Mouse (Mus musculus) forebrain, embryonic 14.5 days (tissue): ENCODE measurements around the gene Tmem106c. TPM values are rescaled to one million over a fixed set of nuclear protein-coding genes. Genes with fewer than 3 reads are reported as not detected.
A peak's percentile ranks its signal among the peaks of the same experiment; 100 is the strongest.

Source experiments
- ATAC-seq: fragments of 200-750 bp; cut with Nextera tagmentation; 2 replicates; pipeline ENCODE4 v1.8.0; 2017; ENCODE audit warnings: mild to moderate bottlenecking, moderate library complexity
- DNase-seq: peaks from one replicate; pipeline ENCODE4 v3.0.0-alpha.2; 2015; ENCODE audit warnings: low spot score
- H3K27ac ChIP-seq: fragments of 300-500 bp; sonication (generic); 2 replicates; pipeline ENCODE4 v1.5.1; 2014; ENCODE audit warnings: low read depth, mild to moderate bottlenecking, control low read depth, low read length, moderate library complexity
- H3K27me3 ChIP-seq: fragments of 300-500 bp; sonication (generic); replicated peaks from 2 replicates; pipeline ENCODE4 v1.6.1; 2014; ENCODE audit warnings: low read length, control low read depth, mixed read lengths; ENCODE audit not compliant: control insufficient read depth, insufficient read depth
- H3K36me3 ChIP-seq: fragments of 300-500 bp; sonication (generic); 2 replicates; pipeline ENCODE4 v1.6.1; 2014; ENCODE audit warnings: low read length, control low read depth; ENCODE audit not compliant: control insufficient read depth, insufficient read depth
- H3K4me1 ChIP-seq: fragments of 300-500 bp; sonication (generic); 2 replicates; pipeline ENCODE4 v1.6.1; 2014; ENCODE audit warnings: antibody characterized with exemption, low read length, control low read depth; ENCODE audit not compliant: control insufficient read depth, insufficient read depth
- H3K4me2 ChIP-seq: fragments of 300-500 bp; sonication (generic); 2 replicates; pipeline ENCODE4 v1.6.1; 2014; ENCODE audit warnings: mild to moderate bottlenecking, control low read depth, low read length
- H3K4me3 ChIP-seq: fragments of 300-500 bp; sonication (generic); 2 replicates; pipeline ENCODE4 v1.5.1; 2014; ENCODE audit warnings: low read depth, low read length, control low read depth
- H3K9ac ChIP-seq: fragments of 300-500 bp; sonication (generic); 2 replicates; pipeline ENCODE4 v1.6.1; 2014; ENCODE audit warnings: mild to moderate bottlenecking, low read length, control low read depth, moderate library complexity
- H3K9me3 ChIP-seq: fragments of 300-500 bp; sonication (generic); replicated peaks from 2 replicates; pipeline ENCODE4 v1.6.1; 2016; ENCODE audit warnings: low read length, control low read depth, mixed read lengths; ENCODE audit not compliant: control insufficient read depth
- WGBS: fragments of 180-500 bp; shearing (Covaris S2); extraction: QIAGEN DNeasy Blood & Tissue Kit; methylation state at CpG from one replicate; pipeline ENCODE4 v1.1.7; 2014; 5-methylcytosine and 5-hydroxymethylcytosine counted together
- polyA plus RNA-seq: library from polyadenylated mRNA; unstranded; fragments of >200 nt; fragmentation: Nextera tagmentation; extraction: Ambion mirVana; gene quantifications from 2 replicates; pipeline ENCODE4 v1.2.1, GENCODE M21; 2014

Tmem106c gene
- polyA plus RNA-seq, 1 experiment from 2014 or later: 71.7 TPM

DNA sequence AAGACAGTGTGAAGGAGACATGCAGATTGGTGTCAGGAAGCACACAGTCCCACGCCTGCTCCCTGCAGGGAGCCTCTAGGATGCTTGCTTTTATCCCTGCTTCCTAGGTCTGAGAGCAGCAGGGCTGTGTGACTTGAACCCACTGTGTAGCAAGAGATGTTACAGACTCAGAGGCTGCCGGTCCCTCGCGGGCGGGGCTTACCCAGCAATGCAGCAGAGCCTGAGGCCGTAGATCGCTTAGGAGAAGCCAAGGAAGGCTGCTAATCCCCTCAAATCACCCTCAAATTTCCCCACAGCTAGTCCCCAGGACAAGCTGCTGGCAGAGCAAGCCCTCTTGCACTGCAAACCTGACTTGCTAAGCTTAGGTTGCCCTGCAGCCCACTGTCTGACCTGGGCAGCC is 15.3 kb upstream of the Tmem106c start:
- Histone ChIP-seq H3K27ac (no peak overlapping the region), H3K4me2 (no peak overlapping the region), H3K4me3 (no peak overlapping the region), H3K9me3 (no peaks in the 10 kb centered on the region), H3K36me3 (no peaks in the 10 kb centered on the region), H3K4me1 (no peaks in the 10 kb centered on the region; the same call in 1 of the 2 replicates), H3K27me3 (no peaks in the 10 kb centered on the region), H3K9ac (0 out of 2 replicates have a peak overlapping the region, but pooled peaks have one; percentile 25)
- DNase-seq (no peak), ATAC-seq (no peak)
- 32% methylated on average over 7 of the region's 7 CpGs for WGBS

DNA sequence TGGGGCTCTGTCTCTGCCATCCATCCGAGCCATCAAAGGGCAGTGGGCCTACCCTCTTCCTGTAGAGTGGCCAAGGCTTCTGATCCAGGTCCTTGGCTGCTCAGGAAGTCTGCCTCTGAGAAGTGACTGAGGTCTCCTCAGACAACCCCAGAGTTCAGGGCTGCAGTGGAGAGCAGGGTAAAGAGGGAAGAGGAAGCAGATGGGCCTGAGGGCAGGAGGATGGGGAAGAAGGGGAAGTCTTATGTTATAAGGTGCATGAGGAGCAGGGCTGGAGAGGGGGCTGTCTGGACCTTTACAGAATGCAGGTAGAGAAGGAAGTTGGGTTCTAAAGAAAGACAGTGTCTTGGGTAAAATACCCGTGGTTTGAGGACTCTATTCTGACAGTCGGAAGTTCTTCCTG is 14.3 kb upstream of the Tmem106c start:
- H3K4me2 ChIP-seq: no peak overlapping the region
- no peaks in the 10 kb centered on the region; the same call in 1 of the 2 replicates for H3K4me1 ChIP-seq
- H3K9me3 ChIP-seq: no peaks in the 10 kb centered on the region
- no peak overlapping the region for H3K27ac ChIP-seq
- no peak overlapping the region for H3K4me3 ChIP-seq
- WGBS: 80% methylated on average over 3 of the region's 3 CpGs
- H3K9ac ChIP-seq: no peak overlapping the region
- H3K27me3 ChIP-seq: no peaks in the 10 kb centered on the region
- ATAC-seq (no peak), DNase-seq (no peak)
- H3K36me3 ChIP-seq: no peaks in the 10 kb centered on the region

DNA sequence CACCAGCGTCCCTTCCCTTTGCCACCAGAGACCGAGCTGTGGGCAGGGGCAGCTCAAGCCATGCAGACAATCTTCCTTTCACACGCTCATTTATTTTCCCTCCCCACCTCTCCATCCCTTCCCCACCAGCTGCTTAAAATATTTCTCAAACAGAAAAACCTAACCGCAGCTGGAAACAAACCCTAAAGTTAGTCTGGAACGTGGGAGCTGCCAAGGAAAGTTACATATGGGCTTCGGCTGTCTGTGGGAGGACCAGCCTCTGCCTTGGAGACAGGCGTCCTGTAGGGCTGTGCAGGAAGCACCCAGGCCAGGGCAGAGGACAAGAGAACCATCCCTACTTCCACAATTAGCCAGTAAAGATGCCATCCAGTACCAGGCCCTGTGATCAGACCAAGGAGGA is 13.8 kb upstream of the Tmem106c start:
- Histone ChIP-seq H3K27ac (no peak overlapping the region), H3K4me2 (no peak overlapping the region), H3K9ac (no peak overlapping the region), H3K4me3 (no peak overlapping the region), H3K36me3 (no peaks in the 10 kb centered on the region), H3K4me1 (no peaks in the 10 kb centered on the region; the same call in 1 of the 2 replicates), H3K9me3 (no peaks in the 10 kb centered on the region), H3K27me3 (no peaks in the 10 kb centered on the region)
- 77% methylated on average over 7 of the region's 7 CpGs for WGBS
- DNase-seq (no peak), ATAC-seq (no peak)

DNA sequence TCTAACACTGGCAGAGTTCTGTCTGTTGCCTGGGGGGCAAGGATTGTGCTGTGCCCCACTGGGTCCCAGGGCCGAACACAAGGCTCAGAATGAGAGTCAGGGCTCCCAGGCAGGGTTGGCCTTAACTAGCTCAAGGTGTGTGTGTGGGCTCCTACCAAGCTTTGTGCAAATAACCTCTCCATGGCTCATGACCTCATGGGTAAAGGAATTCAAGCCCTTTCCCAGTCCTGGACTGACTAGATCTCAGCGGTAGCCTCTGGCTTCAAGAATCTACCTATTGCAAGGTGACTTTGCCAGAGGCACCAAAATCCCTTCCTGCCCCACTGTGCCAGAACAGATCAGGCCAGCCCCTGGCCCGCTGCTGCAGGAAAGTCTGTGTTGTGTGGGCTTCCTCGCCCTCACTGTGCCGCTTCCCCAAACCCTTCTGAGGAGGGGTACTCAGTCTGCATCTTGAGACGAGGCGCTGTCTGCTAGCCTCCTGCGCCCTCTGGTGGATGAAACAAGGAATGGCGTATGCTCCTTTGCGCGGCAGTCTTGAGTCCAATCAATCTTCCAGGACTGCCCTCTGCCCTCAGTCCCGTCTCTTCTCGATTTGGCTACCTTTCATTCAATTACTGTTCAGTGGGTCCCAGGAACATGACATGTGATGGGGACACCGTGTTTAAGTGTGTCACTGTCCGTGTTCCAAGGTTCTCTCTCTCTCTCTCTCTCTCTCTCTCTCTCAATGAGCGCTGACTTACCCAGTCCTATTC is 11.7 kb upstream of the Tmem106c start:
- Histone ChIP-seq H3K27me3 (no peaks in the 10 kb centered on the region), H3K36me3 (no peaks in the 10 kb centered on the region), H3K9me3 (no peaks in the 10 kb centered on the region), H3K4me2 (no peak overlapping the region), H3K27ac (no peak overlapping the region), H3K9ac (no peak overlapping the region), H3K4me3 (no peak overlapping the region), H3K4me1 (no peaks in the 10 kb centered on the region; the same call in 1 of the 2 replicates)
- DNase-seq (peak; percentile 87), ATAC-seq (peak; percentile 72; the same call in 1 of the 2 replicates)
- whole genome bisulfite sequencing: 14% methylated on average over 16 of the region's 16 CpGs

DNA sequence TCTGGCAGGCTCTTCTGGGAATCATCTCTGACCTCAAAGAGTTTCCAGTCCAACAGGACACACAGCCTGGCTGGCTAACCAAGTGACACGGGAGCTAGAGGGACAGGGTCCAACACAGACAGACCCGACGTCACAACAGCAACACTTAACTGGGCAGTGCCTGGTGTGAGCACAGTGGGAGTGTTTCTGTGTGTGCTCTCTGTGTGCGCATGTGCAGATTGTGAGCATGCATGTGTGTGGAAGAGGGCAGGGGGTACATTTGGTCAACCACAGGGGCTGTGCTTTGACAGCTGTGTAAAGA is 11.2 kb upstream of the Tmem106c start:
- Histone ChIP-seq H3K4me3 (no peak overlapping the region), H3K27ac (no peak overlapping the region), H3K4me1 (no peaks in the 10 kb centered on the region; the same call in 1 of the 2 replicates), H3K9me3 (no peaks in the 10 kb centered on the region), H3K9ac (no peak overlapping the region), H3K27me3 (no peaks in the 10 kb centered on the region), H3K4me2 (no peak overlapping the region), H3K36me3 (no peaks in the 10 kb centered on the region)
- DNase-seq (no peak), ATAC-seq (0 out of 2 replicates have a peak, but pooled peaks have one; percentile 5)
- 68% methylated on average over 4 of the region's 4 CpGs for WGBS

DNA sequence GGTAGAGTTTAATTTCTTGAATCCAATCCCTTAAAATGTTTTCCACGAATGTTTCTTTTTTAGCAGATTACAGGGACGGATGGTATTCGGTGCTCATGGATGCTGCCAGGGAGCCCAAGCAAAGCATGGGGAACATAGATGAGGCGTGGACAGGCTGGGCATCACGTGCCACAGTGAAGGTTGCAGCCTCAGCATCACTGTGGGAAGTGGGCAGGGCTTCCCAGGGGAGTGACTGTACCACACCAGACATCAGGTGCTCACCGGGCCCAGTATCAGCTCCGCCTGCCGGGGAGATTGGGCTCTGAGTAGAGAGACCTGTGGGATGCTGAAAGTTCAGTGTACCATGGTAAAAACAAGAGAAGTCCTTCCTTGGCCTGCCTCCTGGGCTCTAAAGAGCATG is 9.3 kb upstream of the Tmem106c start:
- no peaks in the 10 kb centered on the region for H3K36me3 ChIP-seq
- no peaks in the 10 kb centered on the region for H3K4me1 ChIP-seq
- WGBS: 79% methylated on average over 8 of the region's 8 CpGs
- H3K27me3 ChIP-seq: no peaks in the 10 kb centered on the region
- H3K9ac ChIP-seq: no peak overlapping the region
- DNase-seq (no peak), ATAC-seq (no peak)
- H3K27ac ChIP-seq: no peak overlapping the region
- no peak overlapping the region for H3K4me3 ChIP-seq
- no peaks in the 10 kb centered on the region for H3K9me3 ChIP-seq
- H3K4me2 ChIP-seq: no peak overlapping the region

DNA sequence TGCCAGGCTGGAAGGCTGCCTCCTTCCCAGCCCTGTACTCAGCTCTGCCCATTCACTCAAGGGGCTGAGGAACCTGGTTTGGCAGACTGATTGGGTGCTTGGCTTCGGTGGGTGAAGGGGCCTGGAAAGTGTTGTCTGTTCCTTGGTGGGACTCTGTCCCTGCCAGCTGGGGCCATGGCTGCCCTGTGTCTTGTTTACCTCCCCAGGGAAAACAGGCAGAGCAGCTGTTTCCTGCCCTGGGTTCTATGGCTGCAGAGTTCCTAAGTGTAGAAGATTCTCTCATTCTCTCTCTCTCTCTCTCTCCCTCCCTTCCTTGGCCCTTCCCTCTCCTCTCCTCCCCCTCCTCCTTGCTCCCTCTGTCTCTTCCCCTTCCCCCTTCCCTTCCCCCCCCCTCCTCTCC is 8.7 kb upstream of the Tmem106c start:
- Histone ChIP-seq H3K4me1 (no peaks in the 10 kb centered on the region), H3K4me3 (no peak overlapping the region), H3K9ac (no peak overlapping the region), H3K27ac (no peak overlapping the region), H3K4me2 (no peak overlapping the region), H3K27me3 (no peaks in the 10 kb centered on the region), H3K9me3 (no peaks in the 10 kb centered on the region), H3K36me3 (no peaks in the 10 kb centered on the region)
- WGBS: 67% methylated on average over 1 of the region's 1 CpGs
- DNase-seq (no peak), ATAC-seq (no peak)

DNA sequence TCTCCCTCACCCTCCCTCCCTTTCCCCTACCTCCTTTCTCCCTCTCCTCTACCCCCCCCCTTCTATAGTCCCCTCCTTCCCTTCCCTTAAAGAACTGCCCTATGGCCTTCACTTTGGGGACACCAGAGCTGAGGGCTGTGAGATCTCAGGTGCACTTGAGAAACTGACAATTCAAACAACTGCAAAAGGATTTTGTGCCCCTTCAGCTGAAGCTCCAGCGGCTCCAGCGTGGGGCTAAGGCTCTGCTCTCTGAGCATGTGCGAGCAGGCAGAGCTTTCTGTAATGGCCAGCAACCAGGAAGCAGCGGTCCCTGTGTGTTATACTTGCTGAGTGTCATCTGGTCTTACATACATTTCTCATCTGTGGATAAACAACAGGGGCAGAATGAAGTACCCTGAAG is 8.3 kb upstream of the Tmem106c start:
- DNase-seq (no peak), ATAC-seq (no peak)
- no peak overlapping the region for H3K9ac ChIP-seq
- H3K4me3 ChIP-seq: no peak overlapping the region
- no peak overlapping the region for H3K27ac ChIP-seq
- 24% methylated on average over 4 of the region's 4 CpGs for WGBS
- no peaks in the 10 kb centered on the region for H3K9me3 ChIP-seq
- H3K36me3 ChIP-seq: no peaks in the 10 kb centered on the region
- no peak overlapping the region for H3K4me2 ChIP-seq
- no peaks in the 10 kb centered on the region for H3K4me1 ChIP-seq
- H3K27me3 ChIP-seq: no peaks in the 10 kb centered on the region

DNA sequence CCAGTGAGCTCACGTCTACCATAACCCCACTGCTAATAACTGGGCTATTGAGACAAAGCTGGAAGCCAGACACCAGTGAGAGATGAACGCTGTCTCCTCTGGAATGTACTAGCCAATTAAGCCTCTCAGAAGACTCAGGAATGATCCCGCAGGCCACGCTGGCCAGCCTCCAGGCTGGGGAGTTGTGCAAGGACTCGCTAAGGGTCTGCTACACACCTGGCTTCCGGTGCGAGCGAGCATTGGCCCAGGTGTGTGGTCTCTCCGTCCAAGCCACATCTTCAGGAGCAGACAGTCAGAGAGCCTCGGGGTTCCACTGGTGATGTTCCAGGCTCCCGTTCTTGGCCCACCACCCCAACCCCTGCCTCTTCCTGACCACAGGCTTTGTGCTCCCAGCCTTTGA is 7.6 kb upstream of the Tmem106c start:
- DNase-seq (no peak), ATAC-seq (no peak)
- H3K36me3 ChIP-seq: no peaks in the 10 kb centered on the region
- no peak overlapping the region for H3K9ac ChIP-seq
- H3K4me3 ChIP-seq: no peak overlapping the region
- H3K27ac ChIP-seq: no peak overlapping the region
- H3K9me3 ChIP-seq: no peaks in the 10 kb centered on the region
- no peak overlapping the region for H3K4me2 ChIP-seq
- no peaks in the 10 kb centered on the region for H3K27me3 ChIP-seq
- 65% methylated on average over 11 of the region's 11 CpGs for WGBS
- H3K4me1 ChIP-seq: no peaks in the 10 kb centered on the region
